Mouse (Mus musculus) mouse trophoblast stem cell (cell line): ENCODE results near the gene 1700021F05Rik.
"Not testable (repeated sequence)": the region's sequence is repeated elsewhere in the genome, so short reads cannot be mapped to it uniquely, and the experiment has no call there.

ENCODE experiments used
- in situ Hi-C, 2 experiments: fragments of 300-500 bp; cut with MseI, MboI; formaldehyde crosslinking; loops; 2 replicates in 1 of 2; 3 replicates in 1 of 2; pipeline ENCODE4 v1.15.1; 2025

Gene 1700021F05Rik

DNA sequence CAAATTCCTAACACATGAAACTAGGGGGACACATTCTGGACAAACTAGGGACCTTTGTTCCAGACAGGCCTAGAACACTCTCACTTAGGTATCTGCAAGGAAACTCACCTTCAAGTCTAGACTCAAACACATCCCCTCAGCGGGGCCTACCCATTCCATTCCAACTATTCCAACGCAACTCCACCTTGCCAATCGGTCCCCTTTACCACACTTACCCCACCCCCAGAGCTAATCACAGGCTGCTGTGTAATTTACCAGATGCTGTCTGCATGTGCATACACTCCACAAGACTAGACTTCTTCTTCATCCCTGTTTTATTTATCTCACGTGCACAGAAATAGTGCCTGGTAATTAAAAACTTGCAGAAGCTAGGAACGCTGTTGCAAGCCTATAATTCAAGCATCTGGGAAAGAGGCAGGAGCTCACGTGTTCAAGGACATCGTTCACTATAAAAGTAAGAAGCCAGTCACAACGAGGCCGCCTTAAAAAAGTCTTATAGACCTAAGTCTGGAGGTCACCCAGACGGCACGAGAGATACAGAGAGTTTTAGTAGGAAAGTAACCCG lies 966 bp downstream of the 1700021F05Rik start:
- in situ Hi-C loops, result no loop called here

- in situ Hi-C loops, result no loop called here
These were observed 2.0 kb downstream of the 1700021F05Rik start for GRCm38 (mm10) chr10:43538831-43539230.

DNA sequence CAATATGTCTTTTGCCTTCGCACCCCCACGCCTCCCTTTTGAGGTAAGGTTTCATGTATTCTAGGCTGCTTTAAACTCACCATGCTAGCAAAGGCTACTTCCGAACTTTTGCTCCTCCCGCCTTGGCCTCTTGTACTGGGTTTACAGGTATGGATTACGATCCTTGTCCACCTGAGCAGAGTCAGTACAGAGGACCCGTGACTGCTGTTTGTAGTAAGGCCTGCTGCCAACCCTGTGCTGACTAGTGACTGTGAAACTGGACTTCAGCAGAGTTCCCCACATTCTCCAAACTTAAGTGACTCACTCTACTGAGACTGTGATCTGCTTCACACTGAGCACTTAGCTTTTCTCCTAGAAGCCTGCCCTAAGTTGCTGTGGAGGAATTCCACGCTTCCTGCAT lies 3.1 kb downstream of the 1700021F05Rik start:
- in situ Hi-C loops, result no loop called here

- in situ Hi-C loops, result no loop called here
These were observed 6.4 kb downstream of the 1700021F05Rik start for GRCm38 (mm10) chr10:43534382-43534781.

- in situ Hi-C loops, result no loop called here
These were observed 13.2 kb downstream of the 1700021F05Rik start for GRCm38 (mm10) chr10:43527283-43528269.

GRCm38 (mm10) chr10:43523931-43524330 lies 16.9 kb downstream of the 1700021F05Rik start, which contains the start of gene Gm9803:
TSS of gene Gm9803 (plus strand) at chr10:43524084.
- in situ Hi-C loops, result not testable (repeated sequence)

GRCm38 (mm10) chr10:43519977-43520376 lies 20.8 kb downstream of the 1700021F05Rik start:
- in situ Hi-C loops, result no loop called here

DNA sequence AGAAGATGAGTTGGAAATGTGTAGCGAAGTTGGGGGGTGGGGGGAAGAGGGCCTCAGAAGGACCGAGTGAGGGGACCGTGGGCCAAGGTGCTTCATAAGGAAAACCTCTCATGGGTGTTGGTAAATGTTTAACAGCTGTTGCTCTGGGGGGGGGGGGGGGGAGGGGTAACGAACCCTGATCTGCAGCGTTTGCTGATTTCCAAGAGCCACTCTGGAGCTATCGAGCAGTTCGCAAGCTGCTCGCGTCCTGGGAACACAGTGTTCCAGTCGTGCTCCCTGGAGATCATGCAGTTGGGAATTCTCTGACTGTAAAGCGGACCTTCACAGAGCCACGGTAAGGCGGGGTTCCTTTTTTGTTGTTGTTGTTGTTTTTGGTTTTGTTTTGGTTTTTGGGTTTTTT lies 22.4 kb downstream of the 1700021F05Rik start:
- in situ Hi-C loops, result no loop called here

DNA sequence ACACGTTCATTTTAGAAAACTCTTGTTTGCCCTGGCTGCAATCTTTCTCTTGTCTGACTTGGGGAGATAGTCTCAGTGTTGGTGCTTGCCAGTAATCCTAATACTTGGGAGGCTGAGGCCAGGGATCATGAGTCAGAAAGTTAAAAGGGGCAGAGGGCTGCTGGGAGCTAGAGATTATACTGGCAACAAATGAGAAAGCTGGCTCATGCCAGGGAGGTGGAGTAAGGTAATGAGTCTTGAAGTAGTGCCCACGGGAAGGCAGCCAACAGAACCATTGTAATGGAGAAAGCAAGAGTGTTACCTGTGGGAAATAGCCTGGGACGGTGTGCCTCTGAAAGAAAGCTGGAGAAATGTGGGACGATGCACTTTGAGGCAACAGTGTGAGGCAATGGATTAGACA lies 23.0 kb downstream of the 1700021F05Rik start:
- in situ Hi-C loops, result no loop called here

- in situ Hi-C loops, result no loop called here
These were observed 23.7 kb downstream of the 1700021F05Rik start for GRCm38 (mm10) chr10:43516992-43517660.

DNA sequence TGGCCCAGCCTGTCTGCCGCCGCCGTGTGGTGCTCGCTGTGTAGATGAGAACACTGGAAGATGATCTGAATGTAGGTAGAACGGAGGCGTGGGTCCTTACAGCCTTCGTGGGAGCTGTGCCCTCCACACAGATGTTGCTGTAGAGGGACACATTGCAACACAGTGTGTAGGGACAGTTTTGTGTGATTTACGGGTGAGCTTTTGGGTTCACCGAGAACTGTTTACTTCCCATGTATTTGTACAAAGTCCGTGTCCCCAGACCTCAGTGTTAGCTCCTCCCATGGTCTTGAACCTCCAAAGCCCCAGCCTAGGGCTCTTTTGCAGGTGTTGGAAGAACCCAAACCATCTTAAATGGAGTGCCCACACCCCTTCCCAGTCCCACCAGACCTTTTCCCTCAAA lies 27.8 kb downstream of the 1700021F05Rik start:
- in situ Hi-C loops, result no loop called here

DNA sequence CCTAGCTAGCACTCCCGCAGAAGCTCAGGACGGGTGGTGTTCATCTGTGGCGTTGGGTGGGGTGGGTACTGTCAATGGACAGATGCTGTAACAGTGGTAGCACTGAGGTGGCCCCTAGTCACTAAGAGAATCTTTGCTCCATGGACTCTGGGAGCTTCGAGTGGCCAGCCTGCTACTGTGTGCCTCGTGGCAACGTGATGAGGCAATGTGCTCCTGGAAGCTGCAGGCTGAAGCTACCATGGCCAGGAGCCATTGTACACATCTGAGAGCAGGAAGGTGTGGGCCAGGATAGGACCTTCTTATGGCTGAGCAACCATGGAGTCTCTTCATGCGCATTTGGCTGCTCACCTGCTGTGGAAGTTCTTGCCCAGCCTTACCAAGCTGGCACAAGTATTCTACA lies 31.6 kb downstream of the 1700021F05Rik start:
- in situ Hi-C loops, result no loop called here

GRCm38 (mm10) chr10:43507051-43507450 lies 33.7 kb downstream of the 1700021F05Rik start:
- in situ Hi-C loops, result no loop called here

- in situ Hi-C loops, result no loop called here
These were observed 36.5 kb downstream of the 1700021F05Rik start for GRCm38 (mm10) chr10:43504291-43504690.

GRCm38 (mm10) chr10:43502599-43502998 lies 38.2 kb downstream of the 1700021F05Rik start:
- in situ Hi-C loops, result no loop called here

DNA sequence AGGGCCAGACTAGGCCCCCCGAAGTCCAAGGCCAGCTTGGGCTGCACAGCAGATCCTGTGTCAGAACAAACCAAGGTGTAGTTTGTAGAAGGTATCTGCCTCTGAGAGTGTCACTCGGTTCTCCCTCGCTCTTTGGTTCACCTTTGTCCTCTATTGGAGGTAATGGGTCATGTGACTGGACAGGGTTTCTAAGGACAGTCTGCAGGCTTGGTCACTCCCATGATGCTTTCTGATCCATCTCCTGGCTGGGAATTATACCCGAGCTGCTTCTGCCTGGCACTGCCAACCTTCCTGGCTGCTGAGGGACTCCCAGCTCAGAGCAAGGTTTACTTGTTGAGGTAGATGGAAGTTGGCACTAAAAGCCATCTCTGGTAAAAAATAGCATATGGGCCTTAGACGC lies 49.9 kb downstream of the 1700021F05Rik start:
- in situ Hi-C loops, result no loop called here

- in situ Hi-C loops, result no loop called here
These were observed 50.8 kb downstream of the 1700021F05Rik start for GRCm38 (mm10) chr10:43490034-43490433.

DNA sequence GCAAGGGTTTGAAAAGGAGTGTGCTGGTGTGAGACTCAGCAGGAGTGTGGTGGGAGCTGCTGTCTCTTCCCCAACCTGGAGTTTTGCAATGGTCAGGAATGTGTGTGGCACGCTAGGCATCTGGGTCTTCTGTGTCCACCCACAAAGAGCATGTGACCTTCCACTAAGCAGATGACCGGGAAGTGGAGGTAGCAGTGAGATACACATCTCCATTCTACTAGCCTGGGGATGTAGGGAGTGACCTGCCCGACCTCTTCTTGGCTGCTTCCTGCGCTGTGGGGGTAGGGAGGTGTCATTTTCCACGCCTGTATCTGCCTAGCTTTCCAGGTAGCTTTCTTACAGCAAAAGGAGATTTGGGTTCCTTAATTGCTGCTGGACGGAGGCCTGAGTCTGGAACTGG lies 51.2 kb downstream of the 1700021F05Rik start:
- in situ Hi-C loops, result no loop called here

DNA sequence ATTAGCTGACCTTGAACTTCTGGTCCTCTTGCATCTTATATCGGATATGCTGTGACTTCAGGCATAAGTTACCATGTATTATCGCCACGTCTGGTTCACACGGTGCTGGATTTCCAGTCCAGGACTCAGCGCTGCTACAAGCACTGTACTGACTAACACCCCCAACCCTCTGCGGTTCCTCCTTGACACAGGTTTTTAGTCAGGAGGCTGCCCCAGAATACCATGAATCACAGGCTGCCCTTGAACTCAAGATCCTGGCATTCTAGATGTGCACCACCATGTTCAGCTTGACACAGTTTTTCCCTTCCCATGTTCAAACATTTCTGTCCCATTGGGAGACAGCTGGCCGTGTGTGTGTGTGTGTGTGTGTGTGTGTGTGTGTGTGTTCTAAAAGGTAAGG lies 51.7 kb downstream of the 1700021F05Rik start:
- in situ Hi-C loops, result no loop called here

DNA sequence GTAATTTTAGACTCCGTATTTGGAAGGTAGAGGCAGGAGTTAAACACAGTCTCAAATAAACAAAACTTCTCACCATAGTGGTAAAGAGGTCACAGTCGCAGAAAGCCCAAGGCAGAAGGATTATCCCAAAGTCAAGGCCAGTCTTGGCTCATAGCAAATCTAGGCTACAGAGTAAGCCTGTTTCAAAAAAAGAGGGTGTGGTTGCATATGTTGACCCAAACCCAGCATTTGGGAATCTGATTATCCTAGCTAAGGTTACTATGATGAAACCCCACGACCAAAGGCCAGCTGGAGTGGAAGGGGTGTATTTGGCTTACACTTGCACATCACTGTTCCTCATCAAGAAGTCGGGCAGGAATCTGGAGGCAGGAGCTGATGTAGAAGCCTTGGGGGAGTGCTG lies 52.5 kb downstream of the 1700021F05Rik start:
- in situ Hi-C loops, result no loop called here

DNA sequence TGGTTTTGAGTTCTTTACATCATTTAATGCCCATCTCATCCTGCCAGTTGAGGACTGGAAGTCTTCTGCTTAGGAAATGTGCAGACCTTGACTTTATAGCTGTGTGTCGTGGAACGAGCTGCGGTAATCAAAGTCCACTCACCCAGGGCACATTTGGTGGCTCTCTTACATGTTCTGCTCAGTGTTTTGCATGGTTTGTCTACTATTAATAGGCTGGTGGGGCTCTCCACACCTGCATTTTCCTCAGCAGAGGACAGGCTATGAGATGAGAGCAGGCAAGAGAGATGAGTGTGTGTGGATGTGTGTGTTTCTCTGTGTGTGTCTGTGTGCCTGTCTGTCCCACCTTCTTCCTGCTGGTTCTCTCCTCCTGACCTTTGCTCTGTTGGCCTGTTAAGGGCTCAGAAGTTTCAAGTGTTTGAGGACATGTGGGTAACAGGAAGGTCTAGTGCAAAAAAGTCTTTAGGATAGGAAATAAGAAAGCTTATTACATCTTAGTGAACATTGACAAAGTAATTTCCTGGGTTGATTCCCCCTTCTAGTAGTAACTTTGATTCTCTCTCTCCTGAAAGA lies 53.3 kb downstream of the 1700021F05Rik start:
- in situ Hi-C loops, result no loop called here

DNA sequence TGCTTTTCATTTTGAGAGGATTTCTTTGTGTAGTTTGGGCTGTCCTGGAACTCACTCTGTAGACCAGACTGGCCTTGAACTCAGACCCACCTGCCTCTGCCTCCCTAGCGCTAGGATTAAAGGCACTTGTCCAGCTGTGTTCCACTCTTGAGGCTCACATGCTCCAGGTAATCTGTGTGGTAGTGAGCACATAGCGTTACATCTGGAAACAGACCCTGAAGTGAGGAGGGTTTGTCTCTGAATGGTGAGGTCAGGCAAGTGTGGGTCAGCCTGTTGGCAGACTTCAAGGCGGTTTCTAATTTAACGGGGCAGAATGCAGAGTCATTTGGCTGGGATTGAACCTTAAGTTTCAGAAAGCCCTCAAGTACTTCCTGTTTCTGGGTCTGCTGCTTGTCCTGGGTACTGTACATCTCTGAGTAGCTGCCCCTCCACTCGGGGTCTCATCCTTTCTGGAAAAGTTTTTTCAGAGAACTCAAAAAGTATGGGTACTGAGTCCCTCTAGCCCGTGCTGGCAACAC lies 55.0 kb downstream of the 1700021F05Rik start:
- in situ Hi-C loops, result no loop called here
